Comparison of ENCODE assay signal across 8 mouse cellular contexts in genomic region chr7:143461294-143461870, GRCm38 (mm10). TPM values are rescaled to one million over a fixed set of nuclear protein-coding genes. Genes with fewer than 3 reads are reported as not detected.
DNase-seq lines count a peak whose midpoint lies in the region; ATAC-seq and TF ChIP-seq lines count a peak whose summit lies in the region.

No protein-coding gene starts in this region.

- DNase-seq in lung, adult 2 months, result peak; percentile 30
- DNase-seq in lung, adult 18-20 months, result no peak
- DNase-seq in frontal cortex, postnatal 14 days (ENCODE audit: low spot score in 2 of 2), result no peak
- DNase-seq in right cerebral cortex, postnatal 14 days, result no peak
- no peak for DNase-seq in urinary bladder, postnatal 14 days (ENCODE audit: low spot score)

- TF ChIP-seq CTCF in lung, adult 2 months (IDR thresholded peaks at IDR 0.05; ENCODE audit: insufficient read depth, low read length), result no peak
- TF ChIP-seq CTCF in intestine, postnatal 0 days (IDR thresholded peaks at IDR 0.05; ENCODE audit: low read depth), result no peak

- H3K27ac ChIP-seq in embryonic facial prominence, embryonic 15.5 days (replicated peaks), result peak overlapping the region; percentile 72
- no peak overlapping the region for H3K27ac ChIP-seq in intestine, postnatal 0 days (ENCODE audit: low read depth, low read length)
- peak overlapping the region; percentile 74 for H3K27ac ChIP-seq in neural tube, embryonic 14.5 days (ENCODE audit: low read depth, low read length)

- H3K4me2 ChIP-seq in embryonic facial prominence, embryonic 15.5 days (replicated peaks), result peak overlapping the region; percentile 51
- peak overlapping the region; percentile 71 for H3K4me2 ChIP-seq in intestine, postnatal 0 days (replicated peaks; ENCODE audit: low read depth)
- H3K4me2 ChIP-seq in neural tube, embryonic 14.5 days (ENCODE audit: low read depth, low read length), result peak overlapping the region; percentile 38

- peaks cover 4% of the 10 kb centered on the region; the same call in 1 of the 2 replicates for H3K4me1 ChIP-seq in lung, adult 2 months (ENCODE audit: control insufficient read depth, insufficient read depth, low read length)
- H3K4me1 ChIP-seq in embryonic facial prominence, embryonic 15.5 days, result peaks cover 45% of the 10 kb centered on the region
- H3K4me1 ChIP-seq in intestine, postnatal 0 days (replicated peaks; ENCODE audit: control insufficient read depth, insufficient read depth, low read length), result peaks cover 3% of the 10 kb centered on the region; the same call in 1 of the 2 replicates
- H3K4me1 ChIP-seq in neural tube, embryonic 14.5 days (ENCODE audit: control insufficient read depth, insufficient read depth, low read length), result peaks cover 2% of the 10 kb centered on the region; the same call in 1 of the 2 replicates

- H3K36me3 ChIP-seq in embryonic facial prominence, embryonic 15.5 days, result no peaks in the 10 kb centered on the region
- no peaks in the 10 kb centered on the region for H3K36me3 ChIP-seq in intestine, postnatal 0 days (ENCODE audit: control insufficient read depth, insufficient read depth)
- H3K36me3 ChIP-seq in neural tube, embryonic 14.5 days (ENCODE audit: control insufficient read depth, insufficient read depth, low read length), result no peaks in the 10 kb centered on the region

- H3K9ac ChIP-seq in embryonic facial prominence, embryonic 15.5 days, result no peak overlapping the region
- 0 out of 2 replicates have a peak overlapping the region, but pooled peaks have one; percentile 22 for H3K9ac ChIP-seq in intestine, postnatal 0 days (ENCODE audit: low read depth, low read length)
- H3K9ac ChIP-seq in neural tube, embryonic 14.5 days (replicated peaks; ENCODE audit: low read depth, low read length), result no peak overlapping the region

- H3K9me3 ChIP-seq in embryonic facial prominence, embryonic 15.5 days (replicated peaks), result peaks cover 20% of the 10 kb centered on the region
- peaks cover 13% of the 10 kb centered on the region; the same call in 1 of the 2 replicates for H3K9me3 ChIP-seq in intestine, postnatal 0 days (ENCODE audit: control insufficient read depth)
- H3K9me3 ChIP-seq in neural tube, embryonic 14.5 days (ENCODE audit: control insufficient read depth, low read length), result peaks cover 3% of the 10 kb centered on the region; the same call in 1 of the 2 replicates

- no peak; the same call in 1 of the 2 replicates for ATAC-seq in embryonic facial prominence, embryonic 15.5 days (ENCODE audit: insufficient number of reproducible peaks, low FRiP score, low TSS enrichment, low read depth)
- 0 out of 2 replicates have a peak, but pooled peaks have one; percentile 7 for ATAC-seq in intestine, postnatal 0 days
- peak; percentile 42 for ATAC-seq in neural tube, embryonic 14.5 days (ENCODE audit: low read depth)

- peak overlapping the region; percentile 42 for H3K4me3 ChIP-seq in lung, adult 2 months (replicated peaks; ENCODE audit: extremely low read depth, low read depth, low read length)
- H3K4me3 ChIP-seq in embryonic facial prominence, embryonic 15.5 days (replicated peaks), result peak overlapping the region; percentile 31
- H3K4me3 ChIP-seq in intestine, postnatal 0 days (ENCODE audit: low read depth, low read length), result peak overlapping the region; percentile 63
- H3K4me3 ChIP-seq in neural tube, embryonic 14.5 days (ENCODE audit: low read depth, low read length), result peak overlapping the region; percentile 52

- 43% methylated on average over 14 of the region's 32 CpGs for WGBS in lung, adult 2 months
- 32% methylated on average over 28 of the region's 32 CpGs for WGBS in embryonic facial prominence, embryonic 15.5 days
- WGBS in intestine, postnatal 0 days, result 39% methylated on average over 31 of the region's 32 CpGs
- WGBS in neural tube, embryonic 14.5 days, result 50% methylated on average over 17 of the region's 32 CpGs

- H3K27me3 ChIP-seq in embryonic facial prominence, embryonic 15.5 days, result no peaks in the 10 kb centered on the region
- H3K27me3 ChIP-seq in intestine, postnatal 0 days (replicated peaks; ENCODE audit: control insufficient read depth, insufficient read depth, low read length), result no peaks in the 10 kb centered on the region
- no peaks in the 10 kb centered on the region for H3K27me3 ChIP-seq in neural tube, embryonic 14.5 days (ENCODE audit: control insufficient read depth, insufficient read depth, low read length)

- TF ChIP-seq POLR2A in lung, adult 2 months (IDR thresholded peaks at IDR 0.05; ENCODE audit: borderline replicate concordance, extremely low read depth, low read depth, low read length), result no peak

RNA-seq across cellular contexts. Expression of gene Cdkn1c, which starts 0.5 kb away (rescaled TPM):
- 31.6 and 34.5 TPM in 2 replicates for polyA plus RNA-seq in lung, adult 2 months (2012; rRNA removed)
- 1,694 and 1,933 TPM in 2 replicates for polyA plus RNA-seq in embryonic facial prominence, embryonic 15.5 days (2015; fragmentation: Nextera tagmentation; extraction: Ambion mirVana)
- 542 and 615 TPM in 2 replicates for polyA plus RNA-seq in intestine, postnatal 0 days (2015; fragmentation: Nextera tagmentation; extraction: Ambion mirVana)
- 252 and 338 TPM in 2 replicates for polyA plus RNA-seq in neural tube, embryonic 14.5 days (2014; fragmentation: Nextera tagmentation; extraction: Ambion mirVana)

RNA-seq across cellular contexts. Expression of gene Slc22a18, which starts 12.2 kb away (rescaled TPM):
- 27.2 and 29.1 TPM in 2 replicates for polyA plus RNA-seq in lung, adult 2 months (2012; rRNA removed)
- 3.6 and 4.0 TPM in 2 replicates for polyA plus RNA-seq in embryonic facial prominence, embryonic 15.5 days (2015; fragmentation: Nextera tagmentation; extraction: Ambion mirVana)
- polyA plus RNA-seq in intestine, postnatal 0 days (2015; fragmentation: Nextera tagmentation; extraction: Ambion mirVana), result 21.6 and 25.0 TPM in 2 replicates
- polyA plus RNA-seq in neural tube, embryonic 14.5 days (2014; fragmentation: Nextera tagmentation; extraction: Ambion mirVana), result 0.31 and 0.63 TPM in 2 replicates

RNA-seq across cellular contexts. Expression of gene Phlda2, which starts 41.6 kb away (rescaled TPM):
- polyA plus RNA-seq in lung, adult 2 months (2012; rRNA removed), result 5.1 and 6.1 TPM in 2 replicates
- 6.3 and 8.8 TPM in 2 replicates for polyA plus RNA-seq in embryonic facial prominence, embryonic 15.5 days (2015; fragmentation: Nextera tagmentation; extraction: Ambion mirVana)
- polyA plus RNA-seq in intestine, postnatal 0 days (2015; fragmentation: Nextera tagmentation; extraction: Ambion mirVana), result 1.0 and 1.3 TPM in 2 replicates
- polyA plus RNA-seq in neural tube, embryonic 14.5 days (2014; fragmentation: Nextera tagmentation; extraction: Ambion mirVana), result not detected in 2 replicates
